Mouse (Mus musculus): ENCODE results near the gene Casc4.

- TF ChIP-seq CHD2 (IDR thresholded peaks at IDR 0.05; ENCODE audit: low read depth, low read length) (no peak), ZC3H11A (IDR thresholded peaks at IDR 0.05; ENCODE audit: borderline replicate concordance, low read depth, low read length) (no peak), HCFC1 (IDR thresholded peaks at IDR 0.05; ENCODE audit: borderline replicate concordance, insufficient read depth, low read length) (no peak)
Observed at GRCm38 (mm10) chr2:121867051-121867928, 520 bp downstream of the Casc4 start.

Data from ES-E14 (cell line).